Mouse (Mus musculus): ENCODE results near the gene Il18rap.

Gene Il18rap

DNA sequence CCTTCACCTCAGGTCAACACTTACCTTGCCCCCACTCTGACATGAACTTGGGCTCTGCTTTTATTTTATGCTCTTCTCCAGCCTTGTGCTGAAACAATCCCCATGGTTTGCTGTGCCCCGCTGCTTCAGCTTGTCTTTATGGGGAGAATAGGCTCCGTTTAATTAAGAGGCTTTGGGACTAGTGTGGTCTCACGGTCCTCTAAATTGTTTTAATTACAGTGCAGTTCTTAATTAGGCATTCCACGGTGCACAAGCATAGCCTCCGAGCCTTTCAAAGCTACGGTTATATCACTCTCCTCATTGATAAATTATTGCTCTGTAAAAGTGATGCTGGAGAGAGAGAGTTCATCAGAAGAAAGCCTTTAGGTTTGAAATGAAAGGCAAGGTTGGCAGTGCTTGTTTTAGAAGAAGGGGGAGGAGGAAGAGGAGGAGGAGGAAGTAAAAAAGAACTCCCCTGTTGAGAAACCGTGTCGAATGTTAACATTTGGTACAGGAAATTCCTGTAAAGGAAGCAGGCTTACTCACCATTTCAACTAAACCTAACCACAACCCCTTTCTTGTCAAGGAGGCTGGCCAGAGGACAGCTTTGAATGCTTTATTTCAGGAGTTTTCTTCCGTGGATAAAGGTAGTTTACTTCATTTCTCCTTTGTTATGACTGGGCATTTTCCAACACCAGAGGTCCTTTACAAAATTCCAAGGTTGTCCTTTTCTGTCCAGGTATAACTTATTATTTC, at the start of gene Il18rap:
Gene Il18rap (plus strand): TSS at position 512 of the 735 bp plus-strand sequence.
- DNase-seq (ENCODE audit: low read depth, low spot score), result no peak

DNA sequence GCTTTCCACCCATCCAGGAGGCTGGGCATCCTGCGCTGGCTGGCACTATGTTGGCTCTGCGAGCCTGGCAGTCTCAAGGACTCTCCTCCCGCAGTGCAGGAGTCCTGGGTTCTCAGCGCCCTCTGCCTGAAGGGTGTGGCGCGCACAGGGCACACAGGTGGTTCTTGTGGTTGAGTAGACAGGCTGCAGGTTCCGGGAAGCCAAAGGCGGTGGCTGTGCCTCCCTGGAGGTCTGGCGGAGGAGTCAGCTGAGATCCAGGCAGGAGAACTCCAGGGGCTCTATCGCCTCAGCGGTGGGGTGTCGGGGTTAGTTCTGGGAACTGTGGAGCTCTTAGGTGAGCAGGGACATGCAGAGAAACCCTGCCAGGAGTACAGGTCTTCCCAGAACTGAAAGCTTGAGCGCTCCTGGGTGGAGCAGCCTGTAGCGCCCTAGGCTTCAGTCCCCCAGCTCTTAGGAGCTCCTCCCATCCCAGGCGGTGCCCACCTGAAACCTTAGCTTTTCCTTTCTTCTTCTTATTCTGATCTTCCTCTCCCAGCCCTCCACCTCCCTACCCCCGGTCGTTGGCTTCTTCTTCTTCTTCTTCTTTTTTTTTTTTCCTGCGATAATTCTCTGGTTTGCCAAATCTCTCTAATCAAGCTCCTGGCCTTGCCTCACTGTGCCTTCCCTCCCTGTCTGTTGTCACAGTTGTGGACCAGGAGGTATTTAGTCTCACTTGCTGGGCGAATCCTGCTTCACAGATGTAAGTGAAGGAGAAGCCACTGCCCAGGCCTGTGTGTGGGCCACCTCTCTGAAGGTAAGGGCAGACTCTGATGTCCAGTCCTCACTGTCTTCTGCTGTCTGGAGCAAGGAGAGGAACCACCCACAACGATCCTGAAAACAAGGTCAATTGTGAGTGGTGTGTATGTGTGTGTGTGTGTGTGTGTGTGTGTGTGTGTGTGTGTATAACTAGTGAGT, 49.4 kb upstream of the Il18rap start, which contains the start of gene Il18r1:
Gene Il18r1 (plus strand): TSS at position 76 of the 954 bp plus-strand sequence.
- no peak for DNase-seq (ENCODE audit: low read depth, low spot score)

DNA sequence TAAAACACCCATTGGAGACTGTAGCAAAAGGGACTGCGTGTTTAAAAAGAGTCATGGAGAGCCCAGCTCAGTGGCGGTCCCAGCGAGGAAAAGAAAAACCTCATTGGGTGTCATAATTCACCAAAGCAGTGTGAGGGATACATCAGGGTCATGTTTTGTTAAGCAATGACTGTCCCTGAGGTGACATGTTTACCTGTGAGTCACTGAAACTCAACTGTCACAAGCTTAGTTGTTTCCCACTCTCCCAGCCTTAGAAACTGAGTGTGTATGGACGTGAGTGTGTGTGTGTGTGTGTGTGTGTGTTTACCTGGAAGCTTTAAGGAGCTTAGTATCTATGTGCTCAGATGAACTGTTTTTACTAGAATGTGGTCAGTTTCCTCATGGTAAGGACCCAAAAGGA, 47.9 kb upstream of the Il18rap start:
- DNase-seq (ENCODE audit: low read depth, low spot score), result no peak

DNA sequence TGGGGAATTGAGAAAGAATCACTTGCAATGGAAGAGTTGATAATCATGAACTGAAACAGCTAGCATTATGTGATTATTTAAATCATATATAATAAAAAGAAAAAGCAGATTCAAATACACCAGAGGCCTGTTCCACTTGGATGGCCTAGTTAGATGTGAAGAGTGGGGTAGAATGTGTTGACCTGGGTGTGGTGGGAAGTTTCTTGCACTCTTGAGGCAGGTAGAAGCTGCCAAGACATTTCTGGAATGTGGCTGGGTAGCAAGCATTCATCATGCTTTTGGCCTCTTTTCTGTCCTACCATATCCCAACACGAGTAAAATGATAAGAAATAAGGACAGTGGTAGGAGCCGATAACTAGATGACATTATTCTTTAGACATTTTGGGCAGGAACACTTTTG, 46.4 kb upstream of the Il18rap start:
- DNase-seq (ENCODE audit: low read depth, low spot score), result no peak

DNA sequence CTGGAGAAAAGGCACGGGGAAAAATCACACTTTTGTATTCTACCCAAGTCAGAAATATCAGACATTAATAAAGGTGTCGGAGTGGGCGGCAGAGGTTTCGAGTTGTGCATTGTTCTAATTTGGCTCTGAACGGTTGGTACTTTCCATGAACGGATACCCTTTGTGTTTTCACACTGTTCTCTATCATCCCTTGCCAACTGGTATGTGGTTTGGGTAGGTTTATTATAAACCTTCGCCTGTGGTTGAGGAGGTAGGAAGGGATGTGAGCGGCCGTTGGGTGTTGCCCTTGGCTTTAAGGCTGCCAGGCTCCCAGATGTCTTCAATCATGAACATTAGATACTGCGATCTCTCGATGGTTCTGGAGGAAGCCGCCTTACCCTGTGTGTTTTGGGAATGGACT, 45.3 kb upstream of the Il18rap start:
- DNase-seq (ENCODE audit: low read depth, low spot score), result no peak

DNA sequence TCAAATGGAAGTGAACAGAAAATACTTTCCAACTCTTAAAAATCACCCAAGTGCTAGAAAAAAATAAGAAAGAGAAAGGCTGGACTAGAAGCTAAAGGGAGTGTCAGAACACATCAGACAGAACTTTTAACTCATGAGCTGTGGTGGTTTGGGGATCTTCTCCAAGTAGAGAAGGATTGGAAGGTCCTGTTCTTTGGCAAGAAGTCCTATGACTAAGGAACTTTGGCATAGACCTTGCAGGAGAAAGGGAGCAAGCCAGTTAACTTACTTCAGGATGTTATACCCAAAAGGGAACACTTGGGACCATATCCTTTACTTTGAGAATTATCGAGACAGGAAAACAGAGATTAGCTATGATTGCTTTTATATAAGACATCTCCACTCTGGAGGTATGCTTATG, 42.8 kb upstream of the Il18rap start:
- no peak for DNase-seq (ENCODE audit: low read depth, low spot score)

DNA sequence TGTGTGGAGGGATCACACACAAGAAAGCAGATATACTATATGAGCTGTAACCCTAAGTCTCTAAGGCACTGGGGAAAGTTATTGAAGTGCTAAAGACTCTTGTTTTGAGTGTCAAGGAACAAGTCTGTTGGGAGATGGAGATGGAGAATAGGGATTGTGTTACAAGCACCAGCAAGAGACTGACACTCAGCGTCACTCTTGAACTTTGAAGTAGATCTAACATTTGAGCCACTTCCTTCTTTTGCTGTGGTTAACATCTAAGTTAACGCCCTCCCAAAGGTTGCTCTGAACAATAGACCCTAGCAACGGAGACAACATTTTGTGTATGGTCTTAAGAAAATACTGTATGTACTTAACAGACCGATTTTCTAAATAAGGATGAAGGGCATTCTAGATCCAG, 41.5 kb upstream of the Il18rap start:
- no peak for DNase-seq (ENCODE audit: low read depth, low spot score)

DNA sequence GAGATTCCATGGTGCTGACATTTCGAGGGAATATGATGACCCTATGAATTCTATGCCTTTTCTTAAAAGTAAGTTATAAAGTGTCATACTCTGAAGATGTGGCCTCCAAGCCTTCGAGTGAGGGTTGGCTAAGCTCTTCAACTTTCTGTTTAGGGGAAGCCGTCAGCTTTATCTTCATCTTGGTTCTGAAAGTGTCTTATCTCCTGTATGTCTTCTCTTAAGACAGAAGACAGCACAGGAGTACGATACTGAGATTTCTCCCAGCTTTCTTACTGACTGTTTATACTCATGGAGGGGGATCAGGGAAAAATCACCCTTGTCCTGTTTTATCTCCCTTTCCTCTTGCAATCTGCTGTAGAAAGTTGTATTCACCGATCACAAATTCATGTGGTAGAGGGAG, 40.8 kb upstream of the Il18rap start:
- DNase-seq (ENCODE audit: low read depth, low spot score), result no peak

DNA sequence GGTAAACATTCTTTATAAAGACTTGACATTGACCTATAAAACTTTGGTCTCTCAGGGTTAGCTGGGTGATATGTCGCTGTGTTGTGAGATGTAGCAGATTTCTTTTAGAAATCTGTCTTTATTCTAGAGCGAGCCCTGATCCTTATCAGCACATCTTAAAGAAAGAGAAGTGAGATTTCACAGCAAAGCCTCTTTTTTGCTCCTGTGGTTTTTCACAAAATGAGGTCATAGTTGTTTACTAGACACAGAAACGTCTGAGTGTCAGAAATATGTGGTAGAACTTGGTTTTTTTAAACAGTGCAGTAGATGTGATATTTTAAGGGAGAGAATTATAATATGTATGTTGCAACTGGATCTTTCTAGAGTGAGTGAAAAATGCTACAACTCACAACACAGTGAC, 39.5 kb upstream of the Il18rap start:
- DNase-seq (ENCODE audit: low read depth, low spot score), result no peak

DNA sequence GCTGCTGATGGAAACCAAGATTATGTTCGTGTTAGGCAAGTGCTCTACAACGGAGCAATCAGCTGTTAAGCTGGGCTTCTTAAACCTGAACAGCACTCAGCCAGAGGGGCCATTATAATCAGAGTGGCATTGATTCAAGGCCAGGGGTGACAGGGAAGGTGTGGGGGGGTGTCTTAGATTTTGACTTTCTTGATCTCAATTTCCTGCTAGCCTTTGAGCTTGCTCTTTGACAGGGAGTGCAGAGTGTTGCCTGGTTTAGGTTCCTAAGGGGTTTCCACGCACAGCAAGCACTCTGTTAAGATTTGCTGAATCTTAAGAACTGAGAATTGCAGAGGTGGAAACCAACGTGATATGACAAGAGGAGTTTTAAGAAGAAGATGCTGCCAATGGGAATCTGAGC, 38.4 kb upstream of the Il18rap start:
- no peak for DNase-seq (ENCODE audit: low read depth, low spot score)

DNA sequence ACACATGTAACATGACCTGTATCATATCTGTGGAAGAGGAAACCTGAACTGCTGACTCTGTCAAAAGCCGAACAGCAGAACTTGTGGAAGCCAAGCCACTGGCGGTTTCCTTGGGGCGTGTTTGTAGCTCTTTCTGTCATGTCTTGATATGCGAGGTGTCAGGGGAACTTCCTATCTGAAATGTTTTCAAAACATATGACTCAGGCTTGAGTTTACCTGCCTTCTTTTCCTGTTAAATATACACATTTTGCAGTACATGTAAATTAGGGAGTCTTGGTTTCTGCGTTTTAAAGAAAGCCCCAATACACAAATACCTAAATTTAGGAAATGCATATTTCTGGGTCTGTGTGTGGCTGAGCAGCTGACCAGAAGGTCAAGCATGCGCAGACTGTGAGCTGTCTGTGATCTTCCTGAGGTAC, 35.6 kb upstream of the Il18rap start:
- no peak for DNase-seq (ENCODE audit: low read depth, low spot score)

DNA sequence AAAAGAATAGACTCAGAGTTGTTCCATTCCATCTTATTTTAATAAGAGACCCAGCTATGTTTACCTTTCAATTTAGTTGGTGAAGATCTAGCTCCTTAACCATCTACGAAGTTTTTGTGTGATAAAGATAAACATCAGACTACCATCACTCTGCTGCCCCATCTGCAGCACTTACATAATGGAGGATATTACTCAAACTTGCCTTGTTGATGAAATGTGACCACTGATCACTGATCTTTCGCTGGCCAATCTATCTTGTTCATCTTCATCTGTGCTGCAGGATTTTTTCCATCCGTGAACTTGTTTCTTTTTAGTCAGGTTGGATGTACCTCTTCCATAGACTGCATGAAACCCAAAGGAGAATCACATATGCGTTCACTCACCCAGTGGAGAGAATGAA, 20.6 kb upstream of the Il18rap start:
- DNase-seq (ENCODE audit: low read depth, low spot score), result no peak

DNA sequence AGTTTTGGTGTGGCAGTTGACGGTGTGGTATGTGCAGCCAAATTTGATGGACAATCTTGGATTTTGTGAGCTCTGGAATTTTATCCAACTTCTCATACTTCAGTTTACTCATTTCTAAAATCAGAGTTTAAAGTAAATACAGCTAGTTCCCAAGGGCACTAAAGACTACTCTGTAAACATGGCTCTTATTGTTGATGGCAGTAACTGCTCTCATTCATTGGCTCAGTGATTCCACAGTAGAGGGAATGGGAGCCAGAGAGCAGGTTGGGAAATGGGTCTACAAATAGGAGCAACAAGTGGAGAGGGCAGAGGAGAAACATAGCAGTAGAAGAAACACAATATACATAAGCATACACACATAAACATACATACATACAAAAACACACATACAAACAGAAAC, 15.5 kb upstream of the Il18rap start:
- DNase-seq (ENCODE audit: low read depth, low spot score), result no peak

DNA sequence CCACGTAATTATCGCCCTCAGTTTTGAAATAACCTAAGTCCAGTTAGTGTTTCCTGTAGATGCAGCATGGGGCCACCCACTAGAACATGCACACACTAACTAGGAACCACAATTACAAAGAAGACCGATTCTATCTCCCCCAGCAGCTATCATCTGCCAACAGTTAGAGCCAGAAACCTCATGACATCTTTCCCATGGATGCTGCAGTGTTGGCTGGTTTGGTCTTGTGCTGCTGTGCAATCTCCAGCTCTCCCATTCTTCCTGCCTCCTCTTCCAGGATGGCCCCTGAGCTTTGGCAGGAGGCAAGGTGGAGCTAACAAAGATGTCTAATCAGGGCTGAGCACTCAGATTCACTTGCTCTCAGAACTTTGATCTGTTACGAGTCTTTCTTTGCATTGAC, 14.0 kb upstream of the Il18rap start:
- no peak for DNase-seq (ENCODE audit: low read depth, low spot score)

DNA sequence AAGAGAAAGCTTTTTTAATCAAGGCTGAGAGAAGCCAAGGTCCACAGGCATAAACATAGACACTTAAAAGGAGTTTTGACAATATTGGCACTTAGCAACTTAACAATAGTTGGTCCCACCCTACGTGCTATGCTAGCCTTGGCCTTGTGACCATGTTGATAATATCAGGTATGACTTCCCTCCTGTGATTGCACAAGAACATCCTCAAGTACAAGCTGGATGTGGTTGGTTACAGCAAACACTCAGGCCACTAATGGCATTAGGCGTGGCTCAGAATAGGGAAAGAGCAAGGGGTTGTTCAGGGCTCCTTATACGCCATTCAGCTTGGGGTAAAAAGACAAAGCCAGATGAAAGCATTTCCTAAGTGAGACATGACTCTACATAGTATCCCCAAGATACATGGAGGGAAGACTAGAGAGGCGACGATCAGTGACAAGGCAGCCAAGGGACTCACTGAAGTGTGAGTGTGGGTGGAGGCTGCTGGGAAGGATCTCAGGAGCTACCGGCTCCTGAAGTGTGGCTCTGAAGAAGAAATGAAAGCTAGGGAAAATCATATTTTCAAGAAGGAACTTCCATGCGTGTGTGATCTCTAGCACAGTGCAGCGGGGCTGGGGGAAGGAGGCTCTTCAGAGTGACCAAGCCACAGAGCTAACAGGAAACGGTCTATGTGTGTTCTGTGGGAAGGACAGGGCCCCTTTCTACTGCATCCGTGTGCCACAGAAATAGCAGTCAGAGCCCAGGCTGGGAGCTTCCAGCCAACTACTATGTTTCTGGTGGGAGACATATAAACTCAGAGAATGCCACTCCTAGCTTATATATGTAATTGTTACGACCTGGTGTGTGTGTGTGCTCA, 13.4 kb upstream of the Il18rap start:
- no peak for DNase-seq (ENCODE audit: low read depth, low spot score)

DNA sequence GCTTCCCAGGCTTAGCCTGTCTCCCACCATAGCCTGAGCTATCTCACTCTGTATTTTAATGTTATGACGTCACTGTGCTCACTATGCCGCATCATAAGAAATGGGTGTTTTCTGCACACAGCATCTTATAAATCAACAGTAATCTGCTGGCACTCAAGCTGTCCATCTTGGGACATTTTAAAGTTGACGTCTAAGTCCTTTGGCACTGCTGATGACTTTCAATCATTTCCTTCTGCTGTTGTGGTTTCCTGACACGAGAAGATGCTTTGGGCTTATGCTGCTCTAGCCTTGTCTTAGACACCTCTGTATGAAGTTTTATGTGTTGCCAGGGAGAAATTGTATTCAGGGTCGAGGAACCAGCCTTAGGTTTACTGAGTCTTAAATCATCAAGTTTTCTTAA, 10.6 kb upstream of the Il18rap start:
- no peak for DNase-seq (ENCODE audit: low read depth, low spot score)

DNA sequence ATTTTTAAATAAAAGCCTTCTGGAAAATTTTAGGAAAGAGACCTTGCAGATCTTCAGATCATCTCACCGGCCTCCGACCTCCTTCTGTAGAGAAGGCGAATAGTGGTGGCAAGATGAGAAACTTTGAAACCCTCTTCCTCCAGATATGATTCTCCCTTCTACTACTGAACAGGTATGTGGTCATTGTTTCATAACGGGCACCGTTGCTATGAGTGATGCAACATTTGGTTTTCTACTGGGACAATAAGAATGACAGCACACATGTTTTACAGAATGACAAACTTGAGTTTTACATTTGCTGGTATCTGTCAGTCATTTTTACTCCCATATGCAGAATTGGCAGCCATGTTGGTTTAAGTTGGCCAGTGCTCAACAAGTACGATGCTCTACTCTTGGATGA, 1.2 kb downstream of the Il18rap start:
- DNase-seq (ENCODE audit: low read depth, low spot score), result no peak

DNA sequence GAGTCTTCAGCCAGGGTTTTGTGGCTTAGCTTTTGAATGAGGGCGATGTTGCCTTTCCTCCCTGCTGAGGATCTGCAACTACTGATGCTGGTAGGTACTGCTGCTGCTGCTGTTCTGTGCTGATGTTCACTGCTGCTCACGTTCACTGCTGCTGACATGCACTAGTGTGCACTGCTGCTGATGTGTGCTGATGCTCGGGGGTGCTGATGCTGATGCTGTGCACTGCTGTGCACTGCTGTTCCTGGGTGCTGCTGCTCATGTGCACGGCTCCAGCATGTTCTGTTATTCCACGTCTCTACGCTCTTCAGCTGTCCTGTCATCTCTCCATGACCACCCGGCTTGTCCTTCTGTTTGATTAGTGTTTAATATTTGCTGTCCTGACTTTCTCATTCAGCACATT, 7.8 kb downstream of the Il18rap start:
- no peak for DNase-seq (ENCODE audit: low read depth, low spot score)

DNA sequence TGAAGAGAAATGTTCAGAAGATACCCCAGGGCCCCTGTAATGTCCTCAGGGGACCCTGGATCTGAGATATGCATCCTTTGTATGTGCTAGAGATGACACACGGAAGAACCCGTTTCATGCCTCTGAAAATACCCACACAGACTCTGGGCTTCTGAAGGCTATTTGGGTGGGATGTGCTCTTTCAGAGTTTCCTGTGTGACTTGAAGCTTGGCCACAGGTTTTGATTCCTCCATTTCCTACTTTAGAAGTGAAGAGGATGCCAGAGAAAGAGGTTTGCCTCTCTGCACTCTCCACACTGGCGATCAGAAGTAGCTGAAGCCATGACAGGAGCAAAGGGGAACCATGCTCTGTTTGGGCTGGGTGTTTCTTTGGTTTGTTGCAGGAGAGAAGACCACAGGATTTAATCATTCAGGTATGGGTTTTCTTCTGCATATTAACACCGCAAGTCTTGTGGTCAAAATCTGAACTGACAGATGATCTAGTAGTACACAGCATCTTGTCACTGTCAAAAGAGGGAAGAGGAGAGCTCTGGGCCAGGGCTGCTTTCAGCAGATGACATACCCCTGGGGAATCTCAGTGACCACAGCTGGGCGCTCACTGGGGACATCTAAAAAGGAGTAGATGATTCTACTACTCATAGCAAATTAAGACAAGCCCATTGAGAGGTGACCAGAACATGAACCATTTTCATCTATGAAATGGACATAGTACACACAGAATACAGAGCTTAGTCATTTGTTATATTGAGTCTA, 9.0 kb downstream of the Il18rap start:
- DNase-seq (ENCODE audit: low read depth, low spot score), result no peak

DNA sequence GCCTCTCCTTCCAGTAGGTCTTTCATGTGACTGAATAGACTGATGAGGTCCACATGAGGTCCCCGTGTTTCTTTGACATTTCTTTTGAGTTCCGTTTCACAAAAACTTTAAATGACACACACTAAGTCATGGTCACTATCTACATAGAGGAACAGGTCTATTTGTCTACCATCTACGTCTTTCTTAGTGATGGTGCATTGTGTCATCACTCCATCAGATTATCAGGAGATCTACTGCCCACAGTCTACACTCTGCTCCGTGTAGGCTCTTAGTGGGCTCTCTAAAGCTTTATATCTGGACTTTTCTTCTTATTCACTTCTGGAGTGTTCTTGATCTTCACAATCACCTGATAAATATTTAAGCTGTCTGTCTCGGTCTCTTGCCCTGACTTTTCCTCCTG, 14.1 kb downstream of the Il18rap start:
- no peak for DNase-seq (ENCODE audit: low read depth, low spot score)

DNA sequence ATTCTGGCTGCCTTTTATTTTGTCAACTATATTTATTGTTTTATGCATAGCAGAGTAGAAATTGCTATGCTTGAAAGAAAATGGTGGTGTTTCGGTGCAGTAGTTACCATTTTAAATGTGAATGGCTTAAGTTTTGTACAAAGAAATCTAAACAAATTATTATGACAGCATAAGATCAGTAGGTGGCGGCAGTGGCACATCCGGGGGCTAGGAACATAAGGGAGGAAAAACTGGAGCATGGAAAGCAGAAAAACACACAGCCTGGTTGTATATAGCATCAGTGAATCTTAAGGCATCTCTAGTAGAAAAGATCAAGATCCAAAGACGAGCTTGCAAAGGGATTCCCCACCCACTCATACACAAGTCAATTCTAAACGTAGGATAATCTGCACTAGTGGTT, 22.4 kb downstream of the Il18rap start:
- no peak for DNase-seq (ENCODE audit: low read depth, low spot score)

Data from retina, postnatal 7 days (tissue).